Comparison of ENCODE assay signal across 8 mouse cellular contexts in the genomic region with DNA sequence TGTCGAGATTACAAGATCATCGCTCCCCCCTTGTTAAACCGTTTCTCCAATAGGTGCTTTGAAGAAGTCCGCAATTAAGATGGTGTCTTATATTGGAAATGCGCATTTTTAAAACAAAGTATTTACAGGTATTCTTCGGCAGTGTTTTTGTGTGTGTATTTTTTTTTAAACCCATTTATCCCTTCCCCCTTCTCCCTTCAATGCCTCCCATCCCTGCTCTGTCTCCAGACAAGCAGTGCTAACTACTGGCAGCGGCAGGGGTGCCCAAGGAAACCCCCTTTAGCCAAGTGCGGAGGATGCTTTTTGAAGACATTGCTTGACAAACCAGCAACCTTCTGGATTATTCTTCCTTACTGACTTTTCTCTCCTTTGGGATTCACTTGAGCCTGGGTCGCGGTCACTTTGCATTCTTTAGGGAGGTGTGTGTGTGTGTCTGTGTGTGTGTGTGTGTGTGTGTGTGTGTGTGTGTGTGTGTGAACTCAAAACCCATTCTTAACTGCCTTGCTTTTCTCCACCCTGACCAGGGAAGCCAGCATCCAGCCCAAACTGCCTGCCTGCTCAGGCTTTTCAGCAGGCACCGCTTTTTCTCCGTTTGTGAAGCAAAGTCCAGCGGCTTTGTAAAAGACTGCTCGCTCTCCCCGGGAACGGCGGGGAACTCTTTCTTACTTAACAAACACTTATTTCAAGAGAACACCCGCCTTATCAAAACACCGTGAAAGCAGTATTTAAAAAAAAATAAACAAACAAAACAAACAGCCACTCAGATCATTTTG.
DNase-seq lines count a peak whose midpoint lies in the region; ATAC-seq lines count a peak whose summit lies in the region.

No protein-coding gene starts in this region.

- peak overlapping the region; percentile 7; the same call in 1 of the 2 replicates for H3K4me3 ChIP-seq in forebrain, embryonic 14.5 days (ENCODE audit: low read depth, low read length)
- H3K4me3 ChIP-seq in limb, embryonic 10.5 days = peak overlapping the region; percentile 44

- H3K36me3 ChIP-seq in forebrain, embryonic 14.5 days (ENCODE audit: control insufficient read depth, insufficient read depth, low read length) = no peaks in the 10 kb centered on the region
- no peaks in the 10 kb centered on the region for H3K36me3 ChIP-seq in limb, embryonic 10.5 days

- ATAC-seq in forebrain, embryonic 14.5 days = no peak

- 5% methylated on average over 19 of the region's 19 CpGs for WGBS in forebrain, embryonic 14.5 days
- WGBS in limb, embryonic 10.5 days = 26% methylated on average over 19 of the region's 19 CpGs

- no peaks in the 10 kb centered on the region for H3K27me3 ChIP-seq in forebrain, embryonic 14.5 days (replicated peaks; ENCODE audit: control insufficient read depth, insufficient read depth, low read length)
- peaks cover 24% of the 10 kb centered on the region; the same call in 1 of the 2 replicates for H3K27me3 ChIP-seq in limb, embryonic 10.5 days (ENCODE audit: low read depth, poor library complexity, severe bottlenecking)

- no peaks in the 10 kb centered on the region for H3K9me3 ChIP-seq in forebrain, embryonic 14.5 days (replicated peaks; ENCODE audit: control insufficient read depth, low read length)
- H3K9me3 ChIP-seq in limb, embryonic 10.5 days (replicated peaks) = no peaks in the 10 kb centered on the region

- H3K9ac ChIP-seq in forebrain, embryonic 14.5 days (ENCODE audit: low read length) = peak overlapping the region; percentile 53

- peak overlapping the region; percentile 80 for H3K27ac ChIP-seq in forebrain, embryonic 14.5 days (ENCODE audit: low read depth, low read length)
- no peak overlapping the region for H3K27ac ChIP-seq in limb, embryonic 10.5 days

- peaks cover 40% of the 10 kb centered on the region for H3K4me1 ChIP-seq in forebrain, embryonic 14.5 days (ENCODE audit: control insufficient read depth, insufficient read depth, low read length)
- H3K4me1 ChIP-seq in limb, embryonic 10.5 days = peaks cover 20% of the 10 kb centered on the region

- peak; percentile 11 to 27 for DNase-seq in layer of hippocampus, postnatal 25 days (ENCODE audit: extremely low spot score in 1 of 2, low spot score in 1 of 2)
- DNase-seq in layer of hippocampus, adult 11-12 months (ENCODE audit: low spot score) = no peak
- DNase-seq in forebrain, embryonic 14.5 days (ENCODE audit: low spot score) = peak; percentile 56
- peak; percentile 49 for DNase-seq in limb, embryonic 10.5 days (ENCODE audit: low spot score)
- peak; percentile 29 for DNase-seq in retina, postnatal 1 day
- DNase-seq in left cerebral cortex, adult 8-10 months (ENCODE audit: low spot score in 2 of 2) = no peak
- DNase-seq in right cerebral cortex, adult 2 months (ENCODE audit: low spot score in 2 of 2) = no peak
- DNase-seq in ovary, postnatal 36 days (ENCODE audit: low spot score) = no peak

- H3K4me2 ChIP-seq in forebrain, embryonic 14.5 days (ENCODE audit: low read length) = peak overlapping the region; percentile 46

Comparison
In these comparisons a context has a peak if more than half of its experiments do, and no peak if none do; other contexts are left out.
1. DNase-seq: peak in layer of hippocampus, postnatal 25 days (2 of 2), forebrain, embryonic 14.5 days (single experiment), limb, embryonic 10.5 days (single experiment) and retina, postnatal 1 day (single experiment); none in layer of hippocampus, adult 11-12 months (single experiment), left cerebral cortex, adult 8-10 months (0 of 2), right cerebral cortex, adult 2 months (0 of 2) and ovary, postnatal 36 days (single experiment).